Mouse (Mus musculus) layer of hippocampus, adult 9-10 months (tissue): ENCODE results near the gene Aldh1b1.

Experiments
- DNase-seq: peaks from one replicate; pipeline ENCODE4 v3.0.0; 2022; ENCODE audit warnings: low spot score

The Aldh1b1 gene

GRCm38 (mm10) chr4:45785959-45786358, 12.9 kb upstream of the Aldh1b1 start:
- no peak for DNase-seq

GRCm38 (mm10) chr4:45786674-45787073, 12.1 kb upstream of the Aldh1b1 start:
- no peak for DNase-seq

DNA sequence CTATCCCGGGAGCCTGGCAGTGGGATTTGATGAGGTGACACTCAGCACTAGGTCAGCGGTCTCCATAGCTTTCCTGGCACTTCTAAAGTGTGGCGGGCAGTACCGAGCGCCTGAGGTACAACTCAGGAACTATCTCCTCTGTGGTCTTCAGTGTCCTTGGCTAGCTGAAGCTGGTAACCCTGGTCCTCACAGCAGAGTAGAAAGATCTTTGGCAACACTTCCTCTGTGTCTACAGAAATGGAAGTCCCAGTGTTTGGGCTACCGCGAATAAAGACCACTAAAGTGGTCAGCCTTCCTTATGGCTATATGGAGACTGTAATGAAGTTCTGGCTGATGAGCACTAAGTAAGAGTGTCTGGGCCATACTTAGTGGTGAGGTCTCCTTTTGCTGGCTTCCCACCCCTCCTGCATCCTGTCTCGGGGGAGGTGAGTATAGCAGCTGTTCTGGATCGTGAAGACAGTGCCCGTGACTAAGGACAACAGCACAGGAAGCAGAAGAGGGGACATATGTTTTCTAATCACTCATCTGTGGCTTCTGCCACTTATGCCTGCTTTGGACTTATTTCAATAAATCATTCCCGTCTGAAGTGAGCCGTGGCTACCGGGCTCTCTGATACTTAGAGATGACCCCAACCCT, 10.3 kb upstream of the Aldh1b1 start:
- no peak for DNase-seq

DNA sequence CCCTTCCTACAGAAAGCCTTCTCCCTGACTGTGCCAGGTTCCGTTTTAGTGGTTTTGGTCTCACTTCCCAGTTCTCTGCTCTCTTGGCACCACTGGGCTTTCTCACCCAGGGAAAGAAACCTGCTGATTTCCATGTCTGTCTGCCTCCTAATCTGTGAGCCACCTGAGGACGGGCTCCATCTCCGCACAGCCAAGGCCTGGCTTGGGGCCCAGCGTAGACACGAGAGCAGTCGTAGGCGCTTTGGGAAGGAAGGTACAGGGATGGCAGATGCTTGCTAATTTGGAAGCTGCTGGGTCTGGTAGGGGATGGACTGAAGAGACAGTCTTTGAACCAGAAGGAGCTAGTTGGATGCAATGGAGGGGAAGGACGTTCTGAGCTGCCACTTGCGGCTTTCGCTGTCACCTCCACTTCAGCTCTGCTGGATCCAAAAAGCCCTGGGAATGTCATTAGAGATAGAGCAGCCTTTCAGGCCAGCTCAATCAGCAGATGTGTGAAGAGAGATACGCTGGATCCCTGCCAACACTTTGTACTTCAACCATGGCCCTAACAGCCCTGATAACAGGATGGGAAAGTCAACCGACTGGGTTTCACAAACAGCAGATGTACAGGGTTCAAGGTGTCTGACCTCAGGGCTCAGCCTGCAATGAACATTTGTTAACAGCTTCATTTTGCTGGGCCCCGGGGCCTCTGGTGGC, 9.4 kb upstream of the Aldh1b1 start:
- no peak for DNase-seq

DNA sequence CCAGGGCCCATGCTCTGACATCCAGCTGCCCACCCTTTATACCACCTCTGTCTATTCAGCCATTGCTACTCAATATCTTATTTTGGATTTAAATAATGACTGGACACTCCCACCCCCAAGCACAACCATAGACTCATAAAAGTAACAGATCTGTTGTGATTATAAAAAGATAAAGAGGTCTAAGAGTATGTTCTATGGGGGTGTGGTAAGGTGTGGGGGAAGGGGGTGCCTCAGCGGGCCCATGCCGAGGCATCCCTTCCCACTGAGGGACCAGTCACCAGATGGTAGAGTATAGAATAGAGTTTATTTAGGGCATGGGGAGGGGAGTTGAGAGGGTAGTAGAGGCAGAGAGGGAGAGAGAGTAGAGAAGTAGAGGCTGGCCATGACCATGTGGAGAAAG, 8.8 kb upstream of the Aldh1b1 start:
- DNase-seq = no peak

DNA sequence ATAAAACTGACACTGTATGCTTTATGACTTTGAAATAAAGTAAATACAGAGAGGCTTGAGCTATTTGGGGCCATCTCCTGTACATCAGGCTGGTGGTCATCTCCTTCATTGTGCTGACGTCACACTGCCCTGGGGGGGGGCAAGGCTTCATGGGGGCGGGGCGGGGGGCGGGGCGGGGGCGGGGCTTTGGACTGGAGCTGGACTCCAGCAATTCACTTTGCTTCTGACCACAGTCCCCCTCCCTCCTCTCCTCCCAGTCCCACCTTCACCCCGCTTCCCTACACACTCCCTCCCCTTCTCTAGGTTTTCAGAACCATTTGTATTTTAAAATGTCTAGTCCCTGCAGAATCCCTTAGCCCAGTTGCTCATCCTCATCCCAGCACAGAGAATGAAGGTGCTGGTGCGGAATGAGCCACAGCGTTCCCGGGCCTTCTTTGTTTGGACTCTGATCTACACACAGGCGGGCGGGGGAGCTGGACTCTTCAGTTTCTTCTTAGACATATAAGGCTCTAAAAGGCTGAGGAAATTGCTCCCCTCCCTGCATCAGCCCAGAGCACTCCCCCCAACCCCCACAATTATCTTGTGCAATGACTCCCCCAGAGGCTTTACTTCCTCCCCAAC, 3.5 kb upstream of the Aldh1b1 start:
- no peak for DNase-seq

GRCm38 (mm10) chr4:45796760-45797159, 2.1 kb upstream of the Aldh1b1 start:
- DNase-seq = no peak

DNA sequence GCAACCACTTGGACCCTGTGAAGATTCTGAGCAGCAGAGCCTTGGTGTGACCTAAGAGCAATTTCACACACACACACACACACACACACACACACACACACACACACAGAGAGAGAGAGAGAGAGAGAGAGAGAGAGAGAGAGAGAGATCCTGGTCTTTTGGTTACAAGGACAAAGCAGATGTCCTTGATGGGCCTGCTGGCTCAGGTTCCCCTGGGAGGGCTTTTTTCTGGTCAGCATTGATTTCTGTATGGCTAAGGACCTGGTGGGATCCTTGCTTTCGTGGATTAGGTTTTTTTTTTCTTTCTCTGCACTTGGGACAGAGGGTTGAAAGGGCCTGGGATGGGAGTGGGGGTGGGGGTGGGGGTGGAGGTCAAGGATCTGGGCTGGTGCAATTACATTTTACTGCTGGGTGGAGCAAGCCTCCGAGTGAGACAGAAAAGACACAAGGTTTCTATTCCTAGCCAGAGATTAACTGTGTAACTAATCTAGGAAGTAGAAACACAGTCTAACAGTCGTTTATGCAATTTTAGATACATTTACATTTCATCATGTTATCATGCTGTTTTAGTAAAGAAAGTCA, 1.2 kb downstream of the Aldh1b1 start:
- no peak for DNase-seq

DNA sequence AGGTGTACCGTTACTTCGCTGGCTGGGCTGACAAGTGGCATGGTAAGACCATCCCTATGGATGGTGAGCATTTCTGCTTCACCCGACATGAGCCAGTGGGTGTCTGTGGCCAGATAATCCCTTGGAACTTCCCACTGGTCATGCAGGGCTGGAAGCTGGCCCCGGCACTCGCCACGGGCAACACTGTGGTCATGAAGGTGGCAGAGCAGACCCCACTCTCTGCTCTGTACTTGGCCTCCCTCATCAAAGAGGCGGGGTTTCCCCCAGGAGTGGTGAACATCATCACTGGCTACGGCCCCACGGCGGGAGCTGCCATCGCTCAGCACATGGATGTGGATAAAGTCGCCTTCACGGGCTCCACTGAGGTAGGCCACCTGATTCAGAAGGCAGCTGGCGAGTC, 4.1 kb downstream of the Aldh1b1 start:
- DNase-seq = no peak

DNA sequence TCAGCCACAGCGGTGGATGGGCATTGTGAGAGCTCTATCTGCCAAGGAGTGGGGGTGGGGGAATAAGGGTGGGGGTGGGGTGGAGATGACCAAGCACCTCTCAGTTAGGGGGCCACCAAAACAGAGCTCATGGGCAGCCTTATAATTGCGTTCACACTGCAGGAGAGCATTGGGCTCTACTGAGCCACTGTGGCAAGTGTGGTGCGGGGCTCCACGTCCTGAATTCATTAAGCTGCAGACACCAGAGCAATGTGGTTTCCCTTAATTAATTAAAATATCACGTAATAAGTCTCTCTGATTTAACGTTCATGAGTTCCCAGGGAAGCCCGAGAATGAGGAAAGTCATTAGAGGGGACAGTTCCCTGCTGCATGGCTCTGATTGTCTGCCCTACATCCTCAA, 9.2 kb downstream of the Aldh1b1 start:
- DNase-seq = no peak

GRCm38 (mm10) chr4:45811250-45811649, 12.4 kb downstream of the Aldh1b1 start:
- DNase-seq = no peak

GRCm38 (mm10) chr4:45815542-45815941, 16.7 kb downstream of the Aldh1b1 start:
- DNase-seq = no peak

- DNase-seq = no peak
These were observed 20.0 kb downstream of the Aldh1b1 start for GRCm38 (mm10) chr4:45818814-45819207.

DNA sequence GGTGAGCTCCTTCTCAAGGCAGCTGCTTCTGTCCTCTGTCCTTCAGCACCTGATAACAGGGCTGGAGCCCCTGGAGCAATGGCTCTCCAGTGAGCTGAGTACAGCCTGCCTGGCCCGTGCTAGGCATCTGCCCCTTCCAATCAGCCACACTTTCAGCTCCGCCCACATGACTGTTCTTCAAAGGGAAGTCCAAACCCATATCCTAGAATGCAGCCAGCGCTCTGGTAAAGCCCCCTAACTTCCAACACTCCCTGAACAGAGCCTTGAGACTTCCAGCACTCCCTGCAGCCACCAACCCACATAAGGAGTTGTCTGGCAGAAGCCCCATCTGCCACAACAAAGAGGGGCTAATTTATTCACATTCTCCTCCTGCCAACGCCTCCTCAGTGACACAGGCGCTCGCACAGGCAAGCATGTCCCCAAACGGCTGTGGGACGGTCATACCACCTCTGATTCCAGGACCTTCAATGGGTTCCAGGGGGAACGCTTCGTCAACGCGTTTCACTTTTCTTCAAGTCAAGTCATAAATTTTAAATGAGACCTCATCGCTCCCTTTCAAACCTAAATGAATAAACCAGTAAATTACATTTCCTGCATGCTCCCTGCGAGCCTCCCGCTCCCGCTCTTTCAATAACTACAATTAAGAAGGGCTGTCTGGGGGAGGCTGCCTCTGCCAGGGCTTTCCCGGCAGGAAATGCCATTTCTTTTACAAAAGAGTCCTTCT, 20.5 kb downstream of the Aldh1b1 start:
- DNase-seq = no peak

DNA sequence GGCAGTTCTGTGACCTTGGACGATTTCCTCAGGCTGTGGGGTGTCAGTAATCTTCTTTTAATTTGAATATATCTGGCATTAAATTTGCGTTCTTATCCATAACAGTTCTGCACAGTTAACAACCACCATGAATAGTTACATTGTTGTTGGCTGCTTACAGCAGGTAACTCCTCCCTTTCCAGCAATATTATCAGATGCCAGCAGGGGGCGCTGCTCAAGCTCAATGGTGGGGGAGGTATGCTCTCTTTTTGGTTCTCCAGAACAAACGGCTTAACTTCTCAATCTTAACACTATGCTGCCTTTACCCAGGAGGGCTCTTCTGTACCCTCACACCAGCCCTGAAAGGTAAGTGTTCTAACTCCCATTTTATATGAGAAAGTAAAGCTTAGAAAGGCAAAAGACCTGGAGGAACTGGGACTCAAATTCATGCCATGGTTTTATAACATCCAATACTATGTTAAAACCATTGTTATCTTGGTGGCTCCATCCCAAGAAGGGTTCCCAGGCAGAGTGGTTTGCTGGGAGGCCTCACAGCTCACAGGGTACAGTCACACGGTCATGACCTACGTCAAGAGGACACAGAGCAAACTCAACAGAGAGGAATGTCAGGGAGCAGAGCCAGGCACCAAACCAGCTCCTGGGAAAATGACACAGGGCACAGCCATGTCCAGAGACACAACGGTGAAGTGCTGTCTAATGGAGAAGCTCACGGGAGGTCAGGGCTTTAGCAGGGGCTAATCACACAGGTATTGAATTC, 21.4 kb downstream of the Aldh1b1 start:
- DNase-seq = no peak

DNA sequence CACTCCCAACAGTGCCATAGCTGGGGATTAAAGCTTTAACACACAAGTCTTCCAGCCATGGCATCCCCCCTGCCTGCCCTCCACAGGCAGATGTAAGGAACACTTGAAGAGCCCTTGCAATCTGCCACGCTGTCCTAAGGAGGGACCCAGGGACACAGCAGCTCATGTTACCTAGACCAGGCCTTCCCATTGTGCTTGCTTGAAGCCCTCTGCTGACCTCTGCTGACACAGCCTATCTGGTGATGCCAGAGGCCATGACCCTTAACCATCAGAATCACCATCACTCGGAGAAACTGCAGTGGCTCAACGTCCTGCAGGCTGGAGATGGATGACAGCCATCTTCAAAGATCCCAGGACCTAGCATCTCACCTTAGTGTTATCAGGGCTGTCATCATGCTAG, 23.2 kb downstream of the Aldh1b1 start:
- DNase-seq = no peak

- DNase-seq = no peak
These were observed 24.2 kb downstream of the Aldh1b1 start for GRCm38 (mm10) chr4:45822781-45823575.

DNA sequence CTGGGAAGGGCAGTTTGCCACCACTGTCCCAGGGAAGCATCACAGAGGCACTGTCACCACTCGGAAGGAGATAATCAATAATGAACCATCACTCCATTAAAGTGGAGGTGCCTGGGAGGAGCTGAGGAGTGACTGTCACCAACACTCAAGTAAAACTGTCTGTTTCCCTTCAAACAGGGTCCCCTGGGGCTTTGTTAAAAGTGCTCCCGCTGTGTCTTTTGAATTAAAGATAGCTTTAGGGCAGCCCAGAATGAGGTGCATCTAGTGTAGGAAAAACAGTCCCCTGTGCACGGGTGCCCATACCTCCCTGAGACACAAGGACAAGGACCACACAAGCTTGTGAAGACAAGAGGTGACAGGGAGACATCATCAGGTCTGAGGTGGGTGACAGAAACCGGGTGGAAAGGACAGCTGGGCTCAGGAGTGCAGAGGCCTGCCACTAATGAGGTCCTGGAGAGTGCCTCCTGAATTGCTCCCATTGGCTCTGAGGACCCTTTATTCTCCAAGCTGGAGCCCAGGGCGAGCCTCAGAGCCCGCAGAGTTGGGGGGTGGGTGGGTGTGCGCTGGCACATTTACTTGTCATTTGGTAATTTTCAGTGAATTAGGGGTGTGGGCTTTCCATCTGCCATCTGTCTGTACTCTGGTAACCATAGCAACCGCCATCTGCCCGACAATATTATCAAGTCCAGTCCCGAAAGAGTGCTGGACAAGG, 25.4 kb downstream of the Aldh1b1 start:
- no peak for DNase-seq

DNA sequence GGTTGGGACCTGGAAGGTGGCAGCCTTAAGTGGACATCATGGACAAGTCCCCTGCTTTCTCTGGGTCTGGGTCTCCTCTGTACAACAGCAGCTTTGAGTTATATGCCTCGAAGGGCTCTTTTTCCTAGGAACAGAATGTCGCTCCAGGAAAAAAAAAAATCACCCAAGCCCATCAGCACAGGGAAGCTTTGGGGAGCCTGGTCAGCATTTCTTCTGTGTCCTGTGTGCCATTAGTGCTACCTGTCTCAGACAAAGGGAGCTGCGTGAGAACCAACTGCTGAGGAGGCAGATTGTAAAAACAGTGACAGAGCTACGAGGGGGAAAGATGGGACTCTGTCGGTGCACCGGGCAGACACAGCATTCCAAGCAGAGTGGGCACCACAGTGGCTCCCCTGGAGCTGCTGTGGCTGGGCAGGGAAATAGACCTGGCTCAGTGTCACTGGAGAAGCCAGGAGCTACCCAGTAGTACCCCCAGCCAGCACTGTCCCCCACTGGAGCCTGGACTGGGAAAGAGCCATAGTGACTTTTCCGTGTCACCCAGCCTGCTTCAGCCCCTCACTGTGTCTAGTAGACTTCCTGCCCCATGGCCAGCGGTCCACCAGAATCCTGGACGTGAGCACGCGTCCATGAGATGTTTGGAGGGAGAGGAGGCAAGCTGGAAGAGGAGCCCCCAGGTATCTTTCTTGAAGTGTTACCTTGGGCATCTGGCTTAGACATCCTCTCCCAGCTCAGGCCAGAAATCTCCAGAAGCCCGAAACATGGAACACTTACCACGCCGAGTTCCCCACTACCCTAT, 26.1 kb downstream of the Aldh1b1 start:
- DNase-seq = no peak
